Mouse (Mus musculus) frontal cortex, postnatal 36 days (tissue): Measurements from ENCODE around the gene Pde6g.
"Not testable (repeated sequence)": the region's sequence is repeated elsewhere in the genome, so short reads cannot be mapped to it uniquely, and the experiment has no call there.

ENCODE experiments used
- DNase-seq, 2 experiments: peaks; one replicate each; pipeline ENCODE4 v3.0.0; 2022; ENCODE audit warnings: low spot score in 2 of 2

The Pde6g gene

GRCm38 (mm10) chr11:120422651-120423568, 30.4 kb downstream of the Pde6g start:
- DNase-seq, result no peak

GRCm38 (mm10) chr11:120418592-120418991, 34.7 kb downstream of the Pde6g start:
- DNase-seq, result no peak

GRCm38 (mm10) chr11:120417852-120418251, 35.4 kb downstream of the Pde6g start:
- DNase-seq, result no peak

- DNase-seq, result not testable (repeated sequence)
Observed at GRCm38 (mm10) chr11:120413621-120414020, 39.7 kb downstream of the Pde6g start.

- DNase-seq, result no peak
Observed at GRCm38 (mm10) chr11:120406445-120406844, 46.9 kb downstream of the Pde6g start.

- DNase-seq, result no peak
Observed at GRCm38 (mm10) chr11:120405867-120406266, 47.4 kb downstream of the Pde6g start.

- no peak for DNase-seq
Observed at GRCm38 (mm10) chr11:120404814-120405213, 48.5 kb downstream of the Pde6g start.

- no peak for DNase-seq
Observed at GRCm38 (mm10) chr11:120399319-120399718, 54.0 kb downstream of the Pde6g start.
